In the genomic region with DNA sequence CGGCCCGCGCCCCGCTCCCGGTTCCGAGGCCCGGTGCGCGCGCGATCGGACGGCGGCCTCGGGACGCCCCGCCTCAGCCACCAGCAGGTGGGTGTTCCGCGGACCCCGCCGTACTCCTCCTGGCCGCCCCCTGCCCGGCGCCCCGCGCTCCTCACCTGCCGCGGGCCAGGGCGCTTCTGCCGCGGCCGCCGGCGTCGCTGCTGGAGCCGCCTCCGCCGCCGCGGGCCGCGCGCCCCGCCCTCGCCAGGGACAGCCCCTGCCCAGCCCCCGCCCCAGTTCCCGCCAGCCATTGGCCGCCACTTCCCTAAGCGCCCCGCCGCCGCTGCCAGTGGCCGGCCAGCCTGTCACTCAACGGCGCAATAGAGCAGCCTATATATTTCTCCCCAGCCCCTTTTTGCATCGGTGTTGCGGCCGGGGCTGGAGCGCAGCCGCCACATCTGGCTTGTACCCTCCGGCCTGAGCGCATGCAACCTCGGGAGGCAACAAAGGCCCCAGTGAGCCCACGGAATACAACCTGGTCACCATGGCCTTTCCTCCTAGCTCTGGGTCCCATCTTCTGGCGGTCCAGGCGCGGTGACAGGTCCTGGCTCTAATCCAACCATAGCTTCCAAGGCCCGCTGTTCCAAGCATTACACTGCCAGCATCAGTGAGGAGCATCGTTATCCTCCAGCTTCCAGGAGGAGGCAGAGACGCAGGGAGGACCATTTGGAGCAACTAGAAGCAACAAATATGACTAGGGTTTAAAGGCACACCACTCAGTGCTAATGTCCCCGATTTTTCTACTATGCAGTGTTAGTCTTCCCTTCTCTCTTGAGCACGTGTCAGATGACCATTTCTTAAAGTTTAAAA, we compare ENCODE assay signal across 8 mouse cellular contexts. TPM values are rescaled to one million over a fixed set of nuclear protein-coding genes. Genes with fewer than 3 reads are reported as not detected.
A peak's percentile ranks its signal among the peaks of the same experiment; 100 is the strongest.
DNase-seq lines count a peak whose midpoint lies in the region; ATAC-seq lines count a peak whose summit lies in the region.

A gene (minus strand): TSS at position 207 of the 849 bp plus-strand sequence.

- ATAC-seq in hindbrain, embryonic 16.5 days: peak; percentile 100

- peak within 1 kb of the TSS; percentile 86 for H3K27ac ChIP-seq in hindbrain, embryonic 16.5 days (ENCODE audit: low read depth, low read length)

- peaks cover 10% of the 10 kb centered on the region for H3K4me1 ChIP-seq in hindbrain, embryonic 16.5 days (ENCODE audit: control insufficient read depth, insufficient read depth, low read depth, low read length)

- H3K4me3 ChIP-seq in hindbrain, embryonic 16.5 days (ENCODE audit: low read length): peak within 1 kb of the TSS; percentile 88

- no peaks in the 10 kb centered on the region for H3K9me3 ChIP-seq in hindbrain, embryonic 16.5 days (ENCODE audit: control insufficient read depth, low read length)

- H3K9ac ChIP-seq in hindbrain, embryonic 16.5 days (ENCODE audit: low read depth, low read length): peak within 1 kb of the TSS; percentile 89

- H3K4me2 ChIP-seq in hindbrain, embryonic 16.5 days (ENCODE audit: low read length): peak within 1 kb of the TSS; percentile 89

- under 1% methylated on average over 54 of the region's 72 CpGs for WGBS in hindbrain, embryonic 16.5 days

- DNase-seq in R1 (ENCODE audit: low read depth, low spot score): peak; percentile 92
- peak; percentile 95 for DNase-seq in cerebellum, postnatal 14 days
- peak; percentile 84 for DNase-seq in gastrocnemius, adult 18-20 months (ENCODE audit: low spot score)
- peak; percentile 86 for DNase-seq in left cerebral cortex, adult 11 months (ENCODE audit: low spot score)
- DNase-seq in lung, postnatal 36 days: peak; percentile 92
- peak; percentile 96 for DNase-seq in retina, postnatal 1 day
- peak; percentile 94 for DNase-seq in thymus, postnatal 4 days

- H3K27me3 ChIP-seq in hindbrain, embryonic 16.5 days (replicated peaks; ENCODE audit: control insufficient read depth, insufficient read depth, low read length): peaks cover 3% of the 10 kb centered on the region; the same call in 1 of the 2 replicates

- no peaks in the 10 kb centered on the region for H3K36me3 ChIP-seq in hindbrain, embryonic 16.5 days (ENCODE audit: control insufficient read depth, insufficient read depth, low read length)

RNA-seq across cellular contexts. Expression of the gene that starts here (rescaled TPM):
- 1 to 10 TPM; 4.8 to 8.7 TPM for total RNA-seq in gastrocnemius, adult 18-20 months (2021)
- polyA plus RNA-seq in hindbrain, embryonic 16.5 days (2015; fragmentation: Nextera tagmentation; extraction: Ambion mirVana): 8.0 and 11.0 TPM in 2 replicates

Comparison
In these comparisons a context has a peak if more than half of its experiments do, and no peak if none do; other contexts are left out.
1. Peak in every context shown above with its lines: DNase-seq, ATAC-seq, H3K4me3 ChIP-seq and H3K27ac ChIP-seq.